Mouse (Mus musculus) kidney, adult 2 months (tissue): Measurements from ENCODE around the gene Tmcc3.

Experiments used
- CTCF ChIP-seq: fragments of 200-500 bp; conservative IDR thresholded peaks from 2 replicates; pipeline ENCODE4 v1.5.1; 2011; ENCODE audit warnings: low read depth, mild to moderate bottlenecking, control low read depth, low read length, moderate library complexity, mixed read lengths; ENCODE audit not compliant: insufficient read depth, insufficient read length
- POLR2A ChIP-seq: fragments of 200-500 bp; IDR thresholded peaks from one replicate; pipeline ENCODE4 v1.6.1; 2011; ENCODE audit warnings: low read depth, low read length, control low read depth

DNA sequence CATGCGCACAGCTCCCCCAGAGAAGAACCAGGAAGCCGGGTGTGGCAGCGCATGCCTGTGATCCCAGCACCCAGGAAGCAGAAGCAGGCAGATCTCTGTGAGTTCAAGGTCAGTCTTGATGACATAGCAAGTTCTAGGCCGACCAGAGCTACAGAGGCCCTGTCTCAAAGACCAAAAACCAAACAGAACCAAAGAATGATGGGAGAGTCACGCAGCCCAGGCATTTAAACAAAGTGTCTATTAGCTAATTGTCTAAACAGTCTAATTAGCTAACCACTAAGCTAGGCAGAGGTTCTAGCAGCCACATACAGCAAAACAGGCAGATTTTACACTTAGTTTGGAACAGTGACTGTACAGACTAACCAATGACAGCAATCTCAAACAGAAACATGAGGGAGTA is 320.5 kb downstream of the Tmcc3 start:
- no peak for TF ChIP-seq CTCF
- no peak for TF ChIP-seq POLR2A
